Mouse (Mus musculus) adrenal gland (tissue): ENCODE results near the gene Olfr1259.
"Not testable (repeated sequence)": the region's sequence is repeated elsewhere in the genome, so short reads cannot be mapped to it uniquely, and the experiment has no call there.

Experiments used
- intact Hi-C: fragments of 180-260 bp; cut with DNase I; formaldehyde crosslinking; loops from one replicate; pipeline ENCODE4 v1.15.1; 2025
- long read RNA-seq, 2 experiments: library from polyadenylated mRNA; unstranded; transcript quantifications; one replicate each; pipeline ENCODE4 v2.0.0; 2020; ENCODE audit warnings: borderline replicate concordance in 1 of 2; ENCODE audit not compliant: insufficient replicate concordance in 1 of 2

Gene Olfr1259
- long read RNA-seq, experiment 1: 0 reads
- long read RNA-seq, experiment 2: 0 reads

DNA sequence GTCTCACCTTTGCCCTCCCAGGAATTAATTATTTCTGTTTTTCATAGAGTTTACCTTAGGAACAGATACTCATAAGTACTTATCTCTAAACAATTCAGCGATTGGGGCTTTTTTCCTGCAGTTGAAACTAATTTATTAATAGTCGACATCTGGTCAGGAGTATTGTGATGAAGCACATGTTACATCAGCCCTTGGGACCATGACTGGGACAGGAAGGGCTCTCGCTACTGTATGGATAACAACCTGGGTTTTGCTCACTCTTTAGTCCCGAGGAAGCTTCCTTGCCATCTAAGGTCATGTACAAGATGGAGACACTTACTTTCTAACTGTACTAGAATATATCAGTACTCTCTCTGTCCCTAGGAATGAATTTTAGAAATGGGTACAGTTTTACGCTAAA, at the start of gene Olfr1259:
Olfr1259 (minus strand) TSS at position 101 of the 400 bp plus-strand sequence.
- intact Hi-C loops: no loop called here

DNA sequence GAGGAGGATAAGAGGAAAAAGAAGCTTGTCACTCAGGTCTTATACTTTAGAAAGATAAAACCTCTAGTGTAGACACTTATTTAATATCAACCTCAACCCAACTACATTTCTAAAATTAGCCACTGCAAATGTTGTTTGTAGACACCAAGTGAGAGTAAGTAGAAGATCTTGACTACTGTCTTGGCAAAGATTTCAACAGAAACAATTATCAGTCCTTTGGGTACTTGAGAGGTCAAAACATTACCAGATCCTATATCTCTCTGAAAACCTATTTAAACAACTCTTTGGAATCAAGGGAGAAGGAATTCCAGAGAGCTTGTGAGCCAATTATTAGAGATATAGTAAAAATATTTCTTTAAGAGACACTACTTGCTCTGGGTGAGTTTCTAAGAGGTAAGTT, 42.5 kb upstream of the Olfr1259 start, which contains the start of gene Olfr1261:
Olfr1261 (plus strand) TSS at position 301 of the 400 bp plus-strand sequence.
- intact Hi-C loops: no loop called here

DNA sequence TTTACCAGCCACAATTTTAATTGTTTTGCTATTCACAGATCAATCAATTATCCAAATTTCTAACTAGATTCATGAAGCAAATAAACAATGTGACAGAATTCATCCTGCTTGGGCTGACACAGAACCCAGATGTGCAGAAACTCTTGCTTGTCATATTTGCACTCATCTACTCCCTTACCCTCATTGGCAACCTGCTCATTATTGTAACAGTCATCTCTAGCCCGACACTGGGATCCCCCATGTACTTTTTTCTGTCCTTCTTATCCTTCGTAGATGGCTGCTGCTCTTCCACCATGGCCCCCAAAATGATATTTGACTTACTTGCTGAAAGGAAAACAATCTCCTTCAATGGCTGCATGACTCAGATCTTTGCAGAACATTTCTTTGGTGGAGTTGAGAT, 29.2 kb upstream of the Olfr1259 start:
- intact Hi-C loops: no loop called here

DNA sequence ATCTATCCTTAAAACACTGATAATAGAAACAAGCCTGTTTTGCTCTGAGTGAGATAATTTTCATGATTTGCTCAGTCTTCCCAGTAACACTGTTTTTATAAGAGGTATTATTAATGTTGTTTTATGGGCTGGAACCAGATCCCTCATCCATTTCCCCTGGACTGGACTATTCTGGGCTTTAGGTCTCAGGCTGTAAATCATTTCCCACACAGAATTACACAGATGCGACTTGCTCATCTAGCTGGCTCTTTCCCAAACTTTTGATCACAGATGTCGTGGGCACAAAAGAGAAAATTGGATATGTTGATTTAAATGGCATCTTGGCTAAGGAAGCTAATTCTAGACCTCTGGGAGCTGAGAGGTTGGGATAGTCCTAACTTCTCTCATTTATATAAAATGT, 25.7 kb upstream of the Olfr1259 start, which contains the start of gene Olfr1260:
Olfr1260 (plus strand) TSS at position 157 of the 400 bp plus-strand sequence.
- intact Hi-C loops: no loop called here

DNA sequence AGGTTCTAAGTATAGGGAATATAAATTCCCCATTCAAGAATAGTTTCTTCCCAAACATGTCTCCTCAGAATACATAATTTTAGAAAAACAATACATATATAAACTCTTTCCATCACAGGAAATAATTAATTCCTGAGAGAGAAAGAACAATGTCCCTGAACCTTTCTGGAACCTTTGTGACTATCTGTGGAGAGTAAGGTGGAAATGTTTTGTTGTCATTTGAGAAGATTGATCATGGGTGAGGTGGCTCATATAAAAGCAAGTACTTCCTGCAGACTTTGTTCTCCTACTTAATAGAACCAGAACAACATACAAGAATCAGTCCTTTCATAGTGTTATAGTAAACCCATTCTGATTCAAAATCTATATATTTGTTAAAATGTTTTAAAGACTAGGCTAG, 21.5 kb downstream of the Olfr1259 start, which contains the start of gene Olfr1258:
Olfr1258 (plus strand) TSS at position 301 of the 400 bp plus-strand sequence.
- intact Hi-C loops: no loop called here

DNA sequence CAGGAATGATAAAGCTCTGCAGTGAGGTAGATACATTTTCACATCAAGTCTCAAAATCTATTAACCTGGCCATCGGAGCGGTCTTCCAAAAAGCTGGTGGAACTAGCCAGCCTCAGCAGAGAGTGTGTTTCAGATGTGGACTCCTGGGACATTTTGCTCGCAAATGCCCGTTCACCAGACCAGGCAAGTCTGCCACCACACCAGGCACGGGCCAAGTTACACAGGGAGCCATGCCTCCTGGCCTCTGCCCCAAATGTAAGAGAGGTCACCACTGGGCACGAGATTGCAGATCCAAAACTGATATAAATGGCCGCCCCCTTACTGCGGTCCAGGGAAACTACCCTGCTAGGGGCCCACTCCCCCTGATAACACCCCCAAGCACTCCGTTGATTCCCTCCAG, 35.8 kb downstream of the Olfr1259 start:
- intact Hi-C loops: not testable (repeated sequence)
